Mouse (Mus musculus) olfactory bulb, adult 2 months (tissue): Measurements from ENCODE around the gene Ccr10. TPM values are rescaled to one million over a fixed set of nuclear protein-coding genes. Genes with fewer than 3 reads are reported as not detected.

ENCODE experiments used
- H3K27ac ChIP-seq: fragments of 200-500 bp; 2 replicates; pipeline ENCODE4 v1.5.1; 2012; ENCODE audit warnings: low read depth, low read length; ENCODE audit not compliant: insufficient read depth
- H3K4me1 ChIP-seq: fragments of 200-500 bp; 2 replicates; pipeline ENCODE4 v1.6.1; 2012; ENCODE audit warnings: low read length; ENCODE audit not compliant: control insufficient read depth, insufficient read depth
- H3K4me3 ChIP-seq: fragments of 200-500 bp; 2 replicates; pipeline ENCODE4 v1.5.1; 2012; ENCODE audit warnings: mild to moderate bottlenecking, low read depth, low read length, moderate library complexity; ENCODE audit not compliant: insufficient read depth
- CTCF ChIP-seq: fragments of 200-500 bp; IDR thresholded peaks from 2 replicates; pipeline ENCODE4 v1.5.1; 2012; ENCODE audit warnings: low read depth, mild to moderate bottlenecking, low read length, moderate library complexity; ENCODE audit not compliant: insufficient read depth
- POLR2A ChIP-seq: fragments of 200-500 bp; IDR thresholded peaks from 2 replicates; pipeline ENCODE4 v1.6.1; 2012; ENCODE audit warnings: mild to moderate bottlenecking, low read depth, low read length, moderate library complexity; ENCODE audit not compliant: insufficient read depth
- WGBS: fragments of 180-500 bp; shearing (Covaris S2); methylation state at CpG from one replicate; pipeline ENCODE4 v1.1.7; 2018; 5-methylcytosine and 5-hydroxymethylcytosine counted together
- polyA plus RNA-seq: library from polyadenylated mRNA; stranded (reverse); fragments of >200 nt; gene quantifications from 2 replicates; pipeline ENCODE4 v1.2.4, GENCODE M21; 2012; ENCODE audit warnings: low replicate concordance; ENCODE audit not compliant: missing spikeins, insufficient read depth, insufficient read length

Ccr10 gene
- polyA plus RNA-seq, 1 experiment, result not detected

GRCm38 (mm10) chr11:101168301-101168980 lies 6.8 kb downstream of the Ccr10 start:
- 70% methylated on average over 18 of the region's 18 CpGs for WGBS
- TF ChIP-seq POLR2A, result no peak
- TF ChIP-seq CTCF, result no peak
- no peak overlapping the region for H3K27ac ChIP-seq
- peaks cover 26% of the 10 kb centered on the region for H3K4me1 ChIP-seq
- no peak overlapping the region for H3K4me3 ChIP-seq

DNA sequence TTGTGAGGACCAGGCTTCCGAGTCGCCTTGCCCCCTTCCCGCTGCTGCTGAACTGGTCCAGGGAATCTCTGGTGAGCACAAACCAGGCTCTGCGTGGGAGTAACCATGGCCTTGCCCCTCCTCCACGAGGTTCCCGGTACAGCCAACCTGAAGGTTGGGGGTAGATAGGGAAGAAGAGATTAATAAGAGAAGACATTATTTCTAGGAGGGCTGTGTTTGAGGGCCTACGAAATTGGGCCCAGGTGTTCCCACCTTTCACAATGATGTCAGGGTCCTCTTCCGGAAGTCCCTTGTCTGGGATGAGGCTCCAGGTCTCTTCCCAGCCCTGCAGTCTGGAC lies 7.3 kb downstream of the Ccr10 start:
- WGBS, result 74% methylated on average over 8 of the region's 8 CpGs
- TF ChIP-seq CTCF (no peak), POLR2A (no peak)

GRCm38 (mm10) chr11:101167211-101167962 lies 7.9 kb downstream of the Ccr10 start:
- H3K27ac ChIP-seq, result no peak overlapping the region
- H3K4me3 ChIP-seq, result no peak overlapping the region
- peaks cover 32% of the 10 kb centered on the region for H3K4me1 ChIP-seq
- WGBS, result 83% methylated on average over 19 of the region's 19 CpGs
- no peak for TF ChIP-seq CTCF
- no peak for TF ChIP-seq POLR2A

More for the DNA sequence above, 7.3 kb downstream of the Ccr10 start:
- no peak overlapping the region for H3K4me3 ChIP-seq
- peaks cover 27% of the 10 kb centered on the region for H3K4me1 ChIP-seq
- no peak overlapping the region for H3K27ac ChIP-seq

DNA sequence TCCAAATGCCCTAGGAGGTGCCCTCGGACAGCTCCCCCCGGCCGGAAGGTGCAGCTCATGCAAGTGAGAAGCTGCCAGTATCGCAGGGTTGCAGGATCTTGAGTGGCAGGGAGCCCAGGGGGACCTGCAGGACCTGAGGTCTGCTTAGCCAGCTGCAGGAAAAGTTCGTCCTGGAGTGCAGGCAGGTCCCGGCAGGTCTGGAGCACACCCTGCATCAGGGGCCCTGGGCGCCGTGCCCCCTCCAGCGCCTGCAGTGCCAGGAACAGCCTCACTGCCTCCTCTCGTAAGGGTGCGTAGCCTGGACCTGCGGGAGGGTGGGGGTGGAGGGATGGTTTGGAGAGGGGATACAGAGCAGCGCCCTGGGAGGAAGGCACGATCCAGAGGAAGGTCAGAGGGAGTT lies 8.9 kb downstream of the Ccr10 start:
- H3K4me1 ChIP-seq, result peaks cover 31% of the 10 kb centered on the region
- 83% methylated on average over 14 of the region's 14 CpGs for WGBS
- no peak overlapping the region for H3K27ac ChIP-seq
- no peak for TF ChIP-seq CTCF
- TF ChIP-seq POLR2A, result no peak
- H3K4me3 ChIP-seq, result no peak overlapping the region

DNA sequence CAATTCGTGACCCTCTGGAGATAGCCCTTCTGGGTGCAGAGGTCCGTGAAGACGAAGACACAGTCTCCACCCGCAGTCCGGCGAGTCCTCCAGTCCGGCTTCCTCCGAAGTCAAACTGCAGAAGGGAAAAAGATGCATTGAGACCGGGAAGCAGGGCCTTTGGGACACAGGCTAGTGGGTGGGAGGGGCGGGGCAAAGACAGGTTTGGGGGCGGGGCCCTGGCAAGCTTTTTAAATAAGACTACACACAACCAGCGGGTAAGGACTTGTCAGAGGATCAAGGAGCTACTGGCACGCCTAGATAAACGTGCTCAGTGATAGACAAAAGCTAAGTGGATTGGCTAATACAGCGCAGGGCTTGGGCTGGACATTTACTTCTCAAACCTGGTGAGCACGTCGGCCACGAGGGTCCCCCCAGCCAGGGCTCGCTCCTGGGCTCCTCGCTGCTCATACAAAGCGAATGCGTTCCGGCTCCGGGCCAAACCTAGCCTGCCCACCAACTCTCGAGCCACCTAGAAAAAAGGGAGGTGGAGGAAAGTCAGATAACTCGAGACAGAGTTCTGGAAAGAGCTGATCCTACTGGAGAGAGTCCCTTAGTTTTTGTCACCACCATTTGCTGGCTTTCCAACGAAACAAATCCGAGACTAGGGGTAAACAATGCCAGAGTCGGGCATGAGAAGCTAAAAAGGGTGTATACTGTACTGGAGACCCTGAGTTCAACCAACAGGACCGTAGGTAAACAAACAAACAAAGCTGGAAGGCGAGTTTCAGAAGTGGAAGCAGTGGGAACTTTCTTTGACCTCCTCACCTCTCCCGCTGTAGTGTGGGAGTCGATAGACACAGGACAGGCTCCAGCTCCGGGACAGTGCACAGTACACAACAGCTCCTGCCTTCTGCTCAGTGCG lies 10.3 kb downstream of the Ccr10 start:
- 73% methylated on average over 35 of the region's 35 CpGs for WGBS

GRCm38 (mm10) chr11:101164351-101164665 lies 10.9 kb downstream of the Ccr10 start:
- no peak overlapping the region for H3K27ac ChIP-seq
- peaks cover 20% of the 10 kb centered on the region for H3K4me1 ChIP-seq
- no peak for TF ChIP-seq POLR2A
- no peak for TF ChIP-seq CTCF
- H3K4me3 ChIP-seq, result no peak overlapping the region
- 61% methylated on average over 21 of the region's 21 CpGs for WGBS

More for the DNA sequence above, 10.3 kb downstream of the Ccr10 start:
- Histone ChIP-seq H3K4me3 (no peak overlapping the region), H3K27ac (no peak overlapping the region), H3K4me1 (peaks cover 25% of the 10 kb centered on the region)
- TF ChIP-seq POLR2A (no peak), CTCF (no peak)

DNA sequence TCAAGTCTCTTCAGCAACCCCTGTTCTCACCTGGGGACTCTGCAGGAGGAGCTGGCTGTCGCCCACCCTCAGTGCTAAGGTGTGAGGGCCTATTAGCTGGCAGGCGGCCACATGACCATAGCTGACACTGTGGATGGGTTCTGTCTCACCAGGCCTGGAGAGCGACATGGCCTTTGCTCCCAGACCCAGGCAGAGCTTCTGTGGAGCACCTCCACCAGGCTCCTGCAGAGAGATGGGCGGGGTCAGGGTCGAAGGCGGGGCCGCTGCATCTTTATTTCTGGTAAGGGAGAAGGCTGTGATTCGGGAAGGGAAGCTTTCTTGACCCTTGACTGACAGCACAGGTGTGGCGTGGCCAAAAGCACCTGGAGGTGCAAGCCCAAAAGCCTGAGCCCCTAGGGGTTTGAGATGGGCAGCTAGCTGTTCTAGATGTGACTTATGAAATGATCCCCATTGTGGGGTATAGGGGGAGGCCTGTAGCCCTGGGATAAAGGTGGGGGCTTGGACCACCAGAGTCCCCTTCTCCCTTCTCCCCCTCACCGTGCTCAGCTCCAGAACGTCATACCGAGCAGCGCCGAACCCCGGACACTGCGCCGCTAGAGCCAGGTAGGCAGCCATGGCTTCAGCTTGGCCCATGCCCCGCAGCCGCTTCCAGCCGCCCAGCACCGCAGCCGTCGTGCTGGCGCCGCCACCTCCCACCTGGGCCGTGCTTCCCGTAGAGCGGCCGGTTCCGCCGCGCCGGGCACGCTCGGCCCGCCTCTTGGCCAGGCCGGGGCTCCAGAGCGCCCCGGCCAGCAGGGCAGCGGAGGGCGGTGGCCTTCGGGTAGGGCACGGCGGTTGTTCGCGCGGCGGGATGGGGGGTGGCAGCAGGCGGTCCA lies 11.5 kb downstream of the Ccr10 start:
- Histone ChIP-seq H3K4me3 (no peak overlapping the region), H3K27ac (0 out of 2 replicates have a peak overlapping the region, but pooled peaks have one; percentile 1)
- WGBS, result 64% methylated on average over 49 of the region's 49 CpGs

GRCm38 (mm10) chr11:101162772-101163171 lies 12.5 kb downstream of the Ccr10 start:
- 41% methylated on average over 5 of the region's 5 CpGs for WGBS
- no peak for TF ChIP-seq CTCF
- no peak for TF ChIP-seq POLR2A
- Histone ChIP-seq H3K4me3 (no peak overlapping the region), H3K4me1 (peaks cover 13% of the 10 kb centered on the region), H3K27ac (no peak overlapping the region)

More for the DNA sequence above, 11.5 kb downstream of the Ccr10 start:
- peaks cover 14% of the 10 kb centered on the region for H3K4me1 ChIP-seq
- TF ChIP-seq POLR2A (no peak), CTCF (no peak)
